Mouse (Mus musculus): ENCODE measurements around the gene Itih2.

GRCm38 (mm10) chr2:10168016-10168415 lies 36.8 kb upstream of the Itih2 start:
- TF ChIP-seq E2F4 (IDR thresholded peaks at IDR 0.05; ENCODE audit: insufficient read depth) (no peak), REST (IDR thresholded peaks at IDR 0.05; ENCODE audit: insufficient read depth, insufficient read length) (no peak), POLR2A (IDR thresholded peaks at IDR 0.05; ENCODE audit: insufficient read length, low read depth) (no peak), MYOD1 (IDR thresholded peaks at IDR 0.05; ENCODE audit: control insufficient read depth in 1 of 3, insufficient read length in 2 of 3, low read depth in 2 of 3) (no peak), MAX (IDR thresholded peaks at IDR 0.05; ENCODE audit: low read depth) (no peak), USF1 (IDR thresholded peaks at IDR 0.05; ENCODE audit: low read depth) (no peak), SRF (IDR thresholded peaks at IDR 0.05; ENCODE audit: control insufficient read depth, insufficient read length, low read depth) (no peak), POLR2AphosphoS2 (IDR thresholded peaks at IDR 0.05; ENCODE audit: insufficient read length, low read depth) (no peak)

Measured in myocyte (in vitro differentiated cells).